Mouse (Mus musculus): ENCODE measurements around the gene Cacnb2.

DNA sequence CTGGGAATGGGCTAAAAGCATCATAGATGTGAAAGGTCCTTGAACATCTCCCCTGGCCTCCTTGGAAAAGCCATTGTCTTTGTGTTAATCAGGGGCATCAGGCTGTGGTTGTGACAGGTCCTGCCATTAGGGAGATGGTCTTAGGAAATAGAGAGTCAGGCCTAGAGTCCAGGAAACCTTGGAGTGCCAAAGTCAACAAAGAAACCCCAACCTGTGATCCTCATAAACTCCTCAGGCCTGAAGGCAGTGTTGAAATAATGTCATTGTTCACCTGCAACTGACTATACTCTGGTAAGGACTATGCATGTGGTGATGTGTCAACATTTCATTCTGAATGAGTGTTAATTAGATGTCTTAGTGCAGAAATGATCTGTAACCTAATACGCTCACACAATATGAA is 255.4 kb downstream of the Cacnb2 start:
- TF ChIP-seq CTCF (IDR thresholded peaks at IDR 0.05) (no peak), POLR2A (IDR thresholded peaks at IDR 0.05; ENCODE audit: insufficient read depth, low read depth, low read length) (no peak)
